Mouse (Mus musculus): Measurements from ENCODE around the gene Ifnz.
"Not testable (repeated sequence)": the region's sequence is repeated elsewhere in the genome, so short reads cannot be mapped to it uniquely, and the experiment has no call there.

The Ifnz gene

DNA sequence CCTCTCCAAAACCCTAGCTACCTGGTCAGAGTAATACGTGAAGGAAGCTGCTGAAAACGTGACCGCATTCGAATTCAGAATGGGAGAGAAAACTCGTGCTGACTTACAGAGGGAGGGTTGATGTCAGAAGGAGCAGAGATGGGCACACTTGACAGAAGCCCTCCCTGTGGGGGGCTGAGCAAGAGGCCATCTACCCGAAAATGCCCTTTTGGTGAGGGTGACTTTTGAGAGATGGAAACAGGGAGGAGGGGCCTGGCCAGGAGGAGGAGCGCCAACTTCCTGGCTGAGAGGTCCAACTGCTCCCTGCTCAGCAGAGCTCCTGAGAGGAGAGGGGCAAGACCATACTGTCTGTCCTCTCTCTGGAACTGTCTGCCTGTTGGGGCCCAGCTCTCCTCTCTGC lies at the start of gene Ifnz:
Gene Ifnz (plus strand): TSS at position 301 of the 400 bp plus-strand sequence.
- DNase-seq (ENCODE audit: low spot score in 2 of 2), result not testable (repeated sequence)

DNA sequence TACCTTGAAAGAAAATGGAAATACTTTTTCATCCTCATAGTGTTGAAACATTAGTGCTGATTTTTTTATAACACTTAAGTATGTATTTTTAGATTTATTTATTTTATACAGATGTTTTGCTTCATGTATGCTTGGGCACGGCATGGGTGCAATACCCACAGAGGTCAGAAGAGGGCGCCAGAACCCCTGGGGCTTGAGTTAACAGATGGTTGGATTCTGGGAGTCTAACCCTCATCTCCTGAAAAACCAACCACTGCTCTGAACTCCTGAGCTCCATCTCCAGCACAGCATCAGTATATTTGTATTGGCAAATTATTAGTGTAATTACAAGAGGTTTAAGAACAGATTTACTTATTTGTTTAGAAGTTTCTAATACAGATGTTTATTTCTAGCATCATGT lies 43.5 kb upstream of the Ifnz start:
- peak in 1 of 2 experiments; percentile 62 for DNase-seq (ENCODE audit: low spot score in 2 of 2)

DNA sequence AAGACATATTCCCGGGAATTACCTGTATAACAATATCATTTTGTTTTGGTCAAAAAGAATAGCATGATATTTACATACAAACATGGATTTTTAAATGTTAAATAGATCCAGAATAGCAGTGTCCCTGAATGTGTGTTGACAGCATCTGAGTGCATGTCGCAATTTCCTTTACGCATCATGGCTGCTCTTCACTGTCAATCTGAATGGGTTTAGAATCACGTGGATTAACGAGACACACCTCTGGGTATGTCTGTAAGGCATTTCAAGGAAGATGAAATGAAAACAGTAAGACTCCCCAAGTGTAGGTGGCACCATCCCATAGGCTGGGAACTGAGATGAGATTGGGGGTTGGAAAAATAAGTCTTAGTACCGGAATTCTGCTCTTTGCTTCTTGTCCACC lies 42.9 kb upstream of the Ifnz start:
- DNase-seq (ENCODE audit: low spot score in 2 of 2), result no peak

DNA sequence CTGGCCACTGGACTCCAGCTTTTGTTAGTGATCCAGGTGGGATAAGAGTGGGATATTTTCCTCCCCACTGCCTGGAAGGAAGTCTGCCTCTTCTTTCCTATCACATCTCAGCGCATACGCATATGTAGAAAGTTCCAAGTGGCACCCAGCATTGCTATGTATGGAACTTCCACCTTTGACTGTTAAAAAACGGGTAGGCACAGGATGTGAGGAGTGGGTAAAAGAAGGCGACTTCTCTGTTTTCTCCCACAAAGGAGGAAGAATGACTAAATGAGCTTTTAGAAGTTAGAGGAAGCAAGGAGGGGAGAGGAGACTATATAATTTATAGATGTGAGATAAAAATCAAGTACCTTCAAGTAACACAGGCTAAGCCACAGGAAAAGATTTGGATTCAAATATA lies 40.5 kb upstream of the Ifnz start:
- no peak for DNase-seq (ENCODE audit: low spot score in 2 of 2)

DNA sequence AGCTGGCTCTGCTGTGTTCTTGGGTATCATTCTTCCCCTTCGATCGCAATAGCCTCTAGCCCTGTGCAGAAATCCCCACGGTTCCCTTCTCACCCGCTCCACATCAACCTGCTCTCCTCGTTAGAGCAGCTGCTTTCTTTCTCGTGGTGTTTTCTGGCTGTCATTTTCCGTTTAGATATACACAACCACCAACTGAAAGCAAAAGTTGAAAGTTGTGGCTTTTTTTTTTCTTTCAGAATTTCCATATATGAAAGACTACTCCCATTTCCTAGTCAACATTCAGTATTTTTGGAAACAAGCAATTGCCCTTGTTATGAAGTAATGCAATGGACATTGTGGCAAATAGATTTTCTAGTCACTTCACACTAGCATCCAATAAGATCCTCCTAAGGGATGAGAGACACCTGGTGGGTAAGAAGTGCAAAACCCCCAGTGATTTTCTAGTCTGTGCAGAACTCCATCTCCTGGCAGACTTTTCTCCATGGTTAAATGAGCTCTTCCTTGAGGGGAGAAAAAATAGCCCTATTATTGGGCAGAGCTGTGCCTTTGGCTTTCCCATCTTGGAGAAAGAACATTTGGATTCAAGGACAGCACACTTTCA lies 39.1 kb upstream of the Ifnz start:
- no peak for DNase-seq (ENCODE audit: low spot score in 2 of 2)

DNA sequence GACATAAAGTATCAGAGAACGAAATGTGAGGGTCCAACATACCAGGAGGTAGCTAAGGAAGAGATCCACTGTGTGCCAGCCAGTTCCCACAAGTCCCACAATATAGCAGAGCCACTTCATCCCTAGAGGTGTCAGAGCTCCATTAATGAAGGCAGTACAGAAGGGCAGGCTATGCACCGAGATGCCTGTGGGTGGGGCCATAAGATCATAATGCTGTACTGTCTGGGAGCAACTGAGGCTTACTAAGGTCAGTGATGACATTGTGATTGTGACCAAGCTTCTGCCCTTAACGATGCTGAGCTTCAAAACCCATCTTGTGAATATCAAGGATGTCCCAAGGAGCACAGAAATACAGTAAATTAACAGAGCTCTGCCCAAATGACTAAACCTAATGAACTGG lies 37.7 kb upstream of the Ifnz start:
- no peak for DNase-seq (ENCODE audit: low spot score in 2 of 2)

DNA sequence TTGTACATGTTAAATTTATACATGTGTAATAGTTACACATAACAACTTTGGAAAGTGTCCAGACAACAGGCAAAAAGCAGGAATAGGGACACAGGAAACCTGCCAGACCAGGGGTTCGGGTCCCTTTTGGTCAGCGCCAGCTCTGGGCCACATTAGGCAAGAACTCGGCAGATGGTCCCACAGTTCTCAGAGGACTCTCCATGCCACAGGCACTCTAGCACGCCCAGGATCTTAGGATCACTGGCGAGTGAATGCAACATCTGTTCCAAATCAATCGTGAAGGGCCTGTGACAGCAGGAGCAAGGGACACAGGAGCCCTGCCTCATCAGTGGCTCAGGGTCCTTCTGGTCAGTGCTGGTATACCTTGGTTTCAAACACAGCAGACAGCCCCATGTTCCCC lies 32.0 kb upstream of the Ifnz start:
- no peak for DNase-seq (ENCODE audit: low spot score in 2 of 2)

DNA sequence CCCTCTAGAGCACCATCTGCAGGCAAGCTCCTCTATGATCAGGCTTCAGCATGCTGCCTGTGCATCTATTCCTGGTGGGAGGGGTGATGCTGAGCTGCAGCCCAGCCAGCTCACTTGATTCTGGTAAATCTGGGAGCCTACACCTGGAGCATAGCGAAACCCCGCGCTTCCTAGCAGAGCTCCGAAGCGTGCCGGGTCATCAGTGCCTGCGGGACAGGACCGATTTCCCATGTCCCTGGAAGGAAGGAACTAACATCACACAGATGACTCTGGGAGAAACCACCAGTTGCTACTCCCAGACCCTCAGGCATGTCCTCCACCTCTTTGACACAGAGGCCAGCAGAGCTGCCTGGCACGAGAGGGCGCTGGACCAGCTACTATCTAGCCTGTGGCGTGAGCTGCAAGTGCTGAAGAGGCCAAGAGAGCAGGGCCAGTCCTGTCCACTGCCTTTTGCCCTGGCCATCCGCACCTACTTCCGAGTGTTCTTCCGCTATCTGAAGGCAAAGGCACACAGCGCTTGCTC lies 27.1 kb upstream of the Ifnz start, which contains the start of gene Gm13271:
Gene Gm13271 (plus strand): TSS at position 51 of the 523 bp plus-strand sequence.
- peak; percentile 72 to 76 for DNase-seq (ENCODE audit: low spot score in 2 of 2)

DNA sequence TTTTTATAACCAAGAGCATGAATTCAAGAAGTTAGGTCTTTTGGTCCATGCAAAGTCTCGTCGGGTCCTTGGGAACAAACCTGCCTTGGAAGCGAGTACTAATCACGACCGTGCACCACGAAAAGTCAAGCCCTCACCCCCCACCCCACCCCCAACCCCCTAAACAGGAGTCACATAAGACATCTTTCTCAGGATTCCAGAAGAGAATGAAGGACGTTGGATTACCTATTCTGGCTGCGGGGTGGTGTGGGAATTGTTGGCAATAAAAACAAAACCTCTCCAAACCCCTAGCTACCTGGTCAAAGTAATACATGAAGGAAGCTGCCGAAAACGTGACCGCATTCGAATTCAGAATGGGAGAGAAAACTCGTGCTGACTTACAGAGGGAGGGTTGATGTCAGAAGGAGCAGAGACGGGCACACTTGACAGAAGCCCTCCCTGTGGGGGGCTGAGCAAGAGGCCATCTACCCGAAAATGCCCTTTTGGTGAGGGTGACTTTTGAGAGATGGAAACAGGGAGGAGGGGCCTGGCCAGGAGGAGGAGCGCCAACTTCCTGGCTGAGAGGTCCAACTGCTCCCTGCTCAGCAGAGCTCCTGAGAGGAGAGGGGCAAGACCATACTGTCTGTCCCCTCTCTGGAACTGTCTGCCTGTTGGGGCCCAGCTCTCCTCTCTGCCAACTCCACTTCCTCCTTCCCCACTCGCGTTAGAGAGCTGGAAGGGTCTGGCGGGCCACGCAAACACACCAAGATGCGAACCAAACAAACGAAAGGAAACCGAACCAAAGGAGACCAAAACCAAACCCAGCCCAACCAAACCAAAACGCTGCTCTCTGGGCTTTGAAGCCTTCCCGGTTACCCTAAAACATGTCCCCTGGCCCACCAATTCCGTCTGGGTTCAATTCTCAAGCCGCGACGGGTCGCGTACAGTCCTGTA lies 25.1 kb upstream of the Ifnz start:
- DNase-seq (ENCODE audit: low spot score in 2 of 2), result not testable (repeated sequence)

DNA sequence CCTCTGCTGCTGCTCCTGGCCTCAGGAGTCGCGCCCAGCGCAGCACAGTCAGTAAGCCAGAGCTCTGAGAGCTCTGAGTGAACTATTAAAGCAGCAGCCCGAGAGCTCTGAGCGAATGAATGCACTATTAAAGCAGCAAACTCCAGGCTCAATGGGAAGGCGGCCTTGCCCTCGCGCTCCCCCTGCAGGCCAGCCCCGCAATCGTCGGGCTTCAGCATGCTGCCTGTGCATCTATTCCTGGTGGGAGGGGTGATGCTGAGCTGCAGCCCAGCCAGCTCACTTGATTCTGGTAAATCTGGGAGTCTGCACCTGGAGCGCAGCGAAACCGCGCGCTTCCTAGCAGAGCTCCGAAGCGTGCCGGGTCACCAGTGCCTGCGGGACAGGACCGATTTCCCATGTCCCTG lies 24.3 kb upstream of the Ifnz start:
- DNase-seq (ENCODE audit: low spot score in 2 of 2), result peak; percentile 87 to 96

DNA sequence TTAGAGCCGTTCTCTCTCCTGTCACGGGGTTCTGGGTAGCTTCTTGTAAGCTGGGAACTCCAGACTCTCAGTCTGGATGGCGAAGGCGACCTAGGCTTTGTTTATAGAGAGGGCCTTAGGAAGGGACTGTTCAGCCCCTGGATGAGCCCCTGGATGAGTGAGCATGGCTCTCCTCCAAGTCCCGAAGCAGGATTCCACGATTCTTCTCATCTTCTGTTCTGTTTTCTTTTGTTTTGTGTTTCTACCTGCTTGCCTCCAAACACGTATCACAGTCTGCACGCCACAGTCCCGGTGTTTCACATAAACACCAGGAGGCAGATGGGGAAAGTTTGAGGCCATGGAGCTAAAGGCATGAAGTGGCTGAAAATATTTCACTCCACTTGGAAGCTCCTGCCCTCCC lies 23.2 kb upstream of the Ifnz start:
- peak in 1 of 2 experiments; percentile 21 for DNase-seq (ENCODE audit: low spot score in 2 of 2)

DNA sequence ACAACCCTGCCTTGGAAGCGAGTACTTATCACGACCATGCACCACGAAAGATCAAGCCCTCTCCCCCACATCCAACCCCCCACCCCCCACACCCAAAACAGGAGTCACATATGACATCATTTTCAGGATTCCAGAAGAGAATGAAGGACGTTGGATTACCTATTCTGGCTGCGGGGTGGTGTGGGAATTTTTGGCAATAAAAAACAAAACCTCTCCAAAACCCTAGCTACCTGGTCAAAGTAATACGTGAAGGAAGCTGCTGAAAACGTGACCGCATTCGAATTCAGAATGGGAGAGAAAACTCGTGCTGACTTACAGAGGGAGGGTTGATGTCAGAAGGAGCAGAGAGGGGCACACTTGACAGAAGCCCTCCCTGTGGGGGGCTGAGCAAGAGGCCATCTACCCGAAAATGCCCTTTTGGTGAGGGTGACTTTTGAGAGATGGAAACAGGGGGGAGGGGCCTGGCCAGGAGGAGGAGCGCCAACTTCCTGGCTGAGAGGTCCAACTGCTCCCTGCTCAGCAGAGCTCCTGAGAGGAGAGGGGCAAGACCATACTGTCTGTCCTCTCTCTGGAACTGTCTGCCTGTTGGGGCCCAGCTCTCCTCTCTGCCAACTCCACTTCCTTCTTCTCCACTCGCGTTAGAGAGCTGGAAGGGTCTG lies 22.2 kb upstream of the Ifnz start, which contains the start of gene Gm13283:
Gene Gm13283 (plus strand): TSS at position 510 of the 659 bp plus-strand sequence.
- peak in 1 of 2 experiments; percentile 57 for DNase-seq (ENCODE audit: low spot score in 2 of 2)

DNA sequence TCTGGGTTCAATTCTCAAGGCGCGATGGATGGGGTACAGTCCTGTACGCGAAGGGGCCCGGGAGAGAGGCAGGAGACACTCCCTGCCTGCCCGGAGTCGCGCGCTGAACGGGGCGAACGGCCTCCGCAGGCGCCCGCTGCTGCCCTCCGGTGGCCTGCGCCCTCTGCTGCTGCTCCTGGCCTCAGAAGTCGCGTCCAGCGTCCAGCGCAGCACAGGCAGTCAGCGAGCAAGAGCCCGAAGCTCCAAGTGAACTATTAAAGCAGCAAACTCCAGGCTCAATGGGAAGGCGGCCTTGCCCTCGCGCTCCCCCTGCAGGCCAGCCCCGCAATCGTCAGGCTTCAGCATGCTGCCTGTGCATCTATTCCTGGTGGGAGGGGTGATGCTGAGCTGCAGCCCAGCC lies 21.5 kb upstream of the Ifnz start:
- peak in 1 of 2 experiments; percentile 59 for DNase-seq (ENCODE audit: low spot score in 2 of 2)

DNA sequence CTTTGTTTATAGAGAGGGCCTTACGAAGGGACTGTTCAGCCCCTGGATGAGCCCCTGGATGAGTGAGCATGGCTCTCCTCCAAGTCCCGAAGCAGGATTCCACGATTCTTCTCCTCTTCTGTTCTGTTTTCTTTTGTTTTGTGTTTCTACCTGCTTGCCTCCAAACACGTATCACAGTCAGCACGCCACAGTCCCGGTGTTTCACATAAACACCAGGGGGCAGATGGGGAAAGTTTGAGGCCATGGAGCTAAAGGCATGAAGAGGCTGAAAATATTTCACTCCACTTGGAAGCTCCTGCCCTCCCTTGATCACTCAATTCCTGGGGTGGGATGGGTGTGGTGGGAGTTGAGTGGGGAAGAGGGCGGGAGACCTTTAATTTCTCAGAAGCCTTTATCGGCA lies 20.2 kb upstream of the Ifnz start:
- peak; percentile 64 to 71 for DNase-seq (ENCODE audit: low spot score in 2 of 2)

DNA sequence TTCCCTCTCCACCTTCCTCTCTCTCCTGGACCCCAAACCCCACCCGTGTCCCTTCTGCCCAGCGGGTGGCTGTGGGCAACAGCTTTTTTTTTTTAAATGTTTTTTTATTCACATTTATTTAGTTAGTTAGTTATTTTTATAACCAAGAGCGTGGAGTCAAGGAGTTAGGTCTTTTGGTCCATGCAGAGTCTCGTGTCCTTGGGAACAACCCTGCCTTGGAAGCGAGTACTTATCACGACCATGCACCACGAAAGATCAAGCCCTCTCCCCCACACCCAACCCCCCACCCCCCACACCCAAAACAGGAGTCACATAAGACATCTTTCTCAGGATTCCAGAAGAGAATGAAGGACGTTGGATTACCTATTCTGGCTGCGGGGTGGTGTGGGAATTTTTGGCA lies 19.6 kb upstream of the Ifnz start:
- DNase-seq (ENCODE audit: low spot score in 2 of 2), result not testable (repeated sequence)

DNA sequence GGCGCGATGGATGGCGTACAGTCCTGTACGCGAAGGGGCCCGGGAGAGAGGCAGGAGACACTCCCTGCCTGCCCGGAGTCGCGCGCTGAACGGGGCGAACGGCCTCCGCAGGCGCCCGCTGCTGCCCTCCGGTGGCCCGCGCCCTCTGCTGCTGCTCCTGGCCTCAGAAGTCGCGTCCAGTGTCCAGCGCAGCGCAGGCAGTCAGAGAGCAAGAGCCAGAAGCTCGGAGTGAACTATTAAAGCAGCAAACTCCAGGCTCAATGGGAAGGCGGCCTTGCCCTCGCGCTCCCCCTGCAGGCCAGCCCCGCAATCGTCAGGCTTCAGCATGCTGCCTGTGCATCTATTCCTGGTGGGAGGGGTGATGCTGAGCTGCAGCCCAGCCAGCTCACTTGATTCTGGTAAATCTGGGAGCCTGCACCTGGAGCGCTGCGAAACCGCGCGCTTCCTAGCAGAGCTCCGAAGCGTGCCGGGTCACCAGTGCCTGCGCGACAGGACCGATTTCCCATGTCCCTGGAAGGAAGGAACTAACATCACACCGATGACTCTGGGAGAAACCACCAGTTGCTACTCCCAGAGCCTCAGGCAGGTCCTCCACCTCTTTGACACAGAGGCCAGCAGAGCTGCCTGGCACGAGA lies 18.4 kb upstream of the Ifnz start:
- peak in 1 of 2 experiments; percentile 26 for DNase-seq (ENCODE audit: low spot score in 2 of 2)

DNA sequence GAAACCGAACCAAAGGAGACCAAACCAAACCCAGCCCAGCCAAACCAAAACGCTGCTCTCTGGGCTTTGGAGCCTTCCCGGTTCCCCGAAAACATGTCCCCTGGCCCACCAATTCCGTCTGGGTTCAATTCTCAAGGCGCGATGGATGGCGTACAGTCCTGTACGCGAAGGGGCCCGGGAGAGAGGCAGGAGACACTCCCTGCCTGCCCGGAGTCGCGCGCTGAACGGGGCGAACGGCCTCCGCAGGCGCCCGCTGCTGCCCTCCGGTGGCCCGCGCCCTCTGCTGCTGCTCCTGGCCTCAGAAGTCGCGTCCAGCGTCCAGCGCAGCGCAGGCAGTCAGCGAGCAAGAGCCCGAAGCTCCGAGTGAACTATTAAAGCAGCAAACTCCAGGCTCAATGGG lies 8.4 kb upstream of the Ifnz start, which contains the start of gene Gm13290:
Gene Gm13290 (plus strand): TSS at position 301 of the 400 bp plus-strand sequence.
- not testable (repeated sequence) for DNase-seq (ENCODE audit: low spot score in 2 of 2)

DNA sequence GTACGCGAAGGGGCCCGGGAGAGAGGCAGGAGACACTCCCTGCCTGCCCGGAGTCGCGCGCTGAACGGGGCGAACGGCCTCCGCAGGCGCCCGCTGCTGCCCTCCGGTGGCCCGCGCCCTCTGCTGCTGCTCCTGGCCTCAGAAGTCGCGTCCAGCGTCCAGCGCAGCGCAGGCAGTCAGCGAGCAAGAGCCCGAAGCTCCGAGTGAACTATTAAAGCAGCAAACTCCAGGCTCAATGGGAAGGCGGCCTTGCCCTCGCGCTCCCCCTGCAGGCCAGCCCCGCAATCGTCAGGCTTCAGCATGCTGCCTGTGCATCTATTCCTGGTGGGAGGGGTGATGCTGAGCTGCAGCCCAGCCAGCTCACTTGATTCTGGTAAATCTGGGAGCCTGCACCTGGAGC lies 5.3 kb upstream of the Ifnz start, which contains the start of gene Gm13289:
Gene Gm13289 (plus strand): TSS at position 301 of the 400 bp plus-strand sequence.
- not testable (repeated sequence) for DNase-seq (ENCODE audit: low spot score in 2 of 2)

DNA sequence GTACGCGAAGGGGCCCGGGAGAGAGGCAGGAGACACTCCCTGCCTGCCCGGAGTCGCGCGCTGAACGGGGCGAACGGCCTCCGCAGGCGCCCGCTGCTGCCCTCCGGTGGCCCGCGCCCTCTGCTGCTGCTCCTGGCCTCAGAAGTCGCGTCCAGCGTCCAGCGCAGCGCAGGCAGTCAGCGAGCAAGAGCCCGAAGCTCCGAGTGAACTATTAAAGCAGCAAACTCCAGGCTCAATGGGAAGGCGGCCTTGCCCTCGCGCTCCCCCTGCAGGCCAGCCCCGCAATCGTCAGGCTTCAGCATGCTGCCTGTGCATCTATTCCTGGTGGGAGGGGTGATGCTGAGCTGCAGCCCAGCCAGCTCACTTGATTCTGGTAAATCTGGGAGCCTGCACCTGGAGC lies 2.4 kb upstream of the Ifnz start, which contains the start of gene Gm13272:
Gene Gm13272 (plus strand): TSS at position 301 of the 400 bp plus-strand sequence.
- DNase-seq (ENCODE audit: low spot score in 2 of 2), result not testable (repeated sequence)

DNA sequence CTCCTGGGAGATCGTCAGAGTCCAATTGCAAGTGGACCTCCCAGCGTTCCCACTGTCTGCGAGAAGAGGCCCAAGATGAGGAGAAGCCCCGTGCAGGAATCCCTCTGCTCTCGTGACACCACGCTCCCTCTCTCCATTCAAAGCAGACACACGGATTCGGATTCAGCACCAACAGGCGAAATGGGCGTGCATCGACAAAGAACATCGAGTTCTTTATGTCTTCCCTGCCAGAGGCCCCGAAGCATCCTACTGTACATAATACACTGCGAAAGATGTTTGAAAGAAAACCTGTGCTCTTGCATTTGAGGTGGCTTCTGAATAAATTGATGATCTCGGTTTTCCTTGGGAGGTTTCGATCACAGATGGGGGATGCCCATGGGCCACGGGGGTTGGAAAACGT lies 1.6 kb upstream of the Ifnz start:
- not testable (repeated sequence) for DNase-seq (ENCODE audit: low spot score in 2 of 2)

DNA sequence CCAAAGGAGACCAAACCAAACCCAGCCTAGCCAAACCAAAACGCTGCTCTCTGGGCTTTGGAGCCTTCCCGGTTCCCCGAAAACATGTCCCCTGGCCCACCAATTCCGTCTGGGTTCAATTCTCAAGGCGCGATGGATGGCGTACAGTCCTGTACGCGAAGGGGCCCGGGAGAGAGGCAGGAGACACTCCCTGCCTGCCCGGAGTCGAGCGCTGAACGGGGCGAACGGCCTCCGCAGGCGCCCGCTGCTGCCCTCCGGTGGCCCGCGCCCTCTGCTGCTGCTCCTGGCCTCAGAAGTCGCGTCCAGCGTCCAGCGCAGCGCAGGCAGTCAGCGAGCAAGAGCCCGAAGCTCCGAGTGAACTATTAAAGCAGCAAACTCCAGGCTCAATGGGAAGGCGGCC lies 404 bp downstream of the Ifnz start:
- not testable (repeated sequence) for DNase-seq (ENCODE audit: low spot score in 2 of 2)
